Mouse (Mus musculus) left cerebral cortex, adult 6 months (tissue): ENCODE measurements around the gene Zmym5. TPM values are rescaled to one million over a fixed set of nuclear protein-coding genes. Genes with fewer than 3 reads are reported as not detected.

Source experiments
- long read RNA-seq, 2 experiments: library from polyadenylated mRNA; unstranded; transcript quantifications; one replicate each; pipeline ENCODE4 v2.0.0; 2019 to 2020
- polyA plus RNA-seq: library from polyadenylated mRNA; unstranded; fragments of <200 nt; fragmentation: Nextera tagmentation; gene quantifications from 2 replicates; pipeline ENCODE4 v1.2.3, GENCODE M21; 2021

The Zmym5 gene
- 10.9 and 12.7 TPM in 2 replicates for polyA plus RNA-seq
- long read RNA-seq, experiment 1, full-length matches to known transcripts: 14 of 169 reads
- long read RNA-seq, experiment 1, partial matches to known transcripts: 20 of 169 reads
- long read RNA-seq, experiment 1, other reads (novel, unspliced or antisense): 135 of 169 reads
- long read RNA-seq, experiment 2, partial matches to known transcripts: 7 of 26 reads
- long read RNA-seq, experiment 2, other reads (novel, unspliced or antisense): 19 of 26 reads

DNA sequence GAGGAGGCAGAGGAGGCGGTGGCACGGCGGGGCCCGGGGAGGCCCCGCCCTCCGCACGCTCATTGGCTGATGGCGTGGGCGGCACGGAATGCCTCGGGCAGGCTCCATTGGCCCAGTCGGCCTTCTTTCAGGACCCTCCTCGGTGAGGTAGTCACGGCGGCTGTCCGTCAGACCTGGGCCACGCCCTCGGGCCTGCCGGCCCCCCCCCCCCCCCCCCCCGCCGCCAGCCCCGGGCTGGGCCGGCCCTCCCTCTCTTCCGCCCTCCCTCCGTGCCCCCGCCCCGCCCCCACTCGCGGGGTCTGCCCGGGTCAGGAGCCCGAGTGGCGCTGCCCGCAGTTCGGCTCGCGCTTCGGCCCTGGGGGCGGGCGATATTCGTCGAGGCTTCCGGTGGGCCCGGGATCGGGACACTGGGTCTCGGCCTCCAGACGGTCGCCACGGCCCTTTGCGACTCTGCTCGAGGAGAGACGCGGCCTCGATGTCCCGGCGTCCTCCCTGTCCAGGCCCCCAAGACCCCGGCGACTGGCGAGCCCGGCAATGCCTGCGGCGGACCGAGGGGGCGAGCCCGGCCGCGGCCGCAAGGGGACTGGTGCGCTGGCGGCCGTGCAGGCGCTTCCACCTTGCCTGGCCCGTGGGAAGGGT is at the start of gene Zmym5:
Zmym5 (minus strand) TSS at position 16 of the 639 bp plus-strand sequence.

DNA sequence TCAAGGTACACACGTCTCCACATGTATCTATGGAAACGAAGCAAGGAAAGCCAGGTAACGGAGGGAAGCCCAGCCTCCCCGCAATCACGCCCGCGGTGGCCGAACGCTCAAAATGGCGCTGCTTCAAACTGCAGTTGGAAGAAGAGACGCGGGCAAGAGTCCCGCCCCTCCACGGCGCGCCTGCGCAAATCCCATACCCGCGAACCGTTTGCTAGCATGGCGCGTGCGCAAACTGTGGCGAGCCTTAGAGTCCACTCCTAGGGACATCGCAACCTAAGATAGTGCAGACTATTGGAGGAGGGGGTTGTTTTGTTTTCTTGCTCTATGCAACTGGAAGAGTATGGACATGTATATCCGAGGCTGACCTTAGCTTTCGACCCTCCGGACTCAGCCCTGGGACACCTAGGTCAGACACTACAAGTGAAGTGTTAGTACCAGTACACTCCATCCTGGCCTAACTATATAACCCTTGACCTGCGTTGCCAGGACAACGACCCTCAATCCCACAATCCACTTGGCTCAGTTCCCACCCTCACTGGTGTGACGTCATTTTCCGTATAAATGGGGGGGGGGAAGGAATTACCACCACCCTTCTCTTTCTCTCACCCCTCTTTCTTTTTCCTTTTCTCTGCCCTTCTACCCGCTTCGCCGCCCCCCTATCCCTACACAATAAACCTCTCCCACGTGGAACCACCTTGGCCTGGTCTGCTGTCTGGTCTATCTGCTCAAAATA is 33.1 kb downstream of the Zmym5 start, which contains the start of gene Pspc1:
Pspc1 (minus strand) TSS at position 117 of the 733 bp plus-strand sequence.

Other genes starting within 250 kb of the Zmym5 start
- gene Cenpj, start 236.3 kb downstream of the Zmym5 start, polyA plus RNA-seq: 0.79 and 0.85 TPM in 2 replicates
- 2.3 and 2.6 TPM in 2 replicates for gene Parp4, start 236.1 kb downstream of the Zmym5 start, polyA plus RNA-seq
- 41.1 and 61.0 TPM in 2 replicates for gene Mphosph8, start 143.5 kb downstream of the Zmym5 start, polyA plus RNA-seq
- gene Pspc1, start 33.4 kb downstream of the Zmym5 start, polyA plus RNA-seq: 12.4 and 19.3 TPM in 2 replicates
- 15.7 and 21.7 TPM in 2 replicates for gene Zmym2, start 74.9 kb upstream of the Zmym5 start, polyA plus RNA-seq
- 0.06 and 0.07 TPM in 2 replicates for gene Gja3, start 246.4 kb upstream of the Zmym5 start, polyA plus RNA-seq